Mouse (Mus musculus) kidney, postnatal 10 days (tissue): Measurements from ENCODE around the gene Syne3.

ENCODE experiments used
- DNase-seq: peaks from one replicate; pipeline ENCODE4 v3.0.0; 2021; ENCODE audit warnings: mixed read lengths

The Syne3 gene

GRCm38 (mm10) chr12:104917927-104918326 lies 91.7 kb downstream of the Syne3 start:
- DNase-seq: no peak

GRCm38 (mm10) chr12:104917297-104917696 lies 92.3 kb downstream of the Syne3 start:
- DNase-seq: no peak

GRCm38 (mm10) chr12:104916776-104917175 lies 92.8 kb downstream of the Syne3 start:
- no peak for DNase-seq

GRCm38 (mm10) chr12:104915681-104916080 lies 93.9 kb downstream of the Syne3 start:
- no peak for DNase-seq

- no peak for DNase-seq
Observed at GRCm38 (mm10) chr12:104912990-104913389, 96.6 kb downstream of the Syne3 start.

- peak; percentile 19 for DNase-seq
Observed at GRCm38 (mm10) chr12:104912281-104912933, 97.2 kb downstream of the Syne3 start.

GRCm38 (mm10) chr12:104909750-104910149 lies 99.9 kb downstream of the Syne3 start:
- no peak for DNase-seq

- no peak for DNase-seq
Observed at GRCm38 (mm10) chr12:104908986-104909385, 100.6 kb downstream of the Syne3 start.

GRCm38 (mm10) chr12:104908024-104908781 lies 101.4 kb downstream of the Syne3 start:
- DNase-seq: no peak

- no peak for DNase-seq
Observed at GRCm38 (mm10) chr12:104907133-104907532, 102.5 kb downstream of the Syne3 start.

- DNase-seq: no peak
Observed at GRCm38 (mm10) chr12:104904138-104904537, 105.5 kb downstream of the Syne3 start.

GRCm38 (mm10) chr12:104902392-104903053 lies 107.1 kb downstream of the Syne3 start:
- DNase-seq: no peak

- DNase-seq: no peak
Observed at GRCm38 (mm10) chr12:104901320-104901719, 108.3 kb downstream of the Syne3 start.

- no peak for DNase-seq
Observed at GRCm38 (mm10) chr12:104899835-104900234, 109.8 kb downstream of the Syne3 start.

- DNase-seq: peak; percentile 43
Observed at GRCm38 (mm10) chr12:104899161-104899560, 110.4 kb downstream of the Syne3 start.

GRCm38 (mm10) chr12:104898718-104899117 lies 110.9 kb downstream of the Syne3 start:
- DNase-seq: peak; percentile 43

- peak; percentile 58 for DNase-seq
Observed at GRCm38 (mm10) chr12:104897051-104897618, 112.5 kb downstream of the Syne3 start.

GRCm38 (mm10) chr12:104896640-104897039 lies 113.0 kb downstream of the Syne3 start:
- DNase-seq: peak; percentile 76

- no peak for DNase-seq
Observed at GRCm38 (mm10) chr12:104892245-104892644, 117.4 kb downstream of the Syne3 start.

- DNase-seq: no peak
Observed at GRCm38 (mm10) chr12:104890066-104890465, 119.5 kb downstream of the Syne3 start.

GRCm38 (mm10) chr12:104886104-104886503 lies 123.5 kb downstream of the Syne3 start:
- DNase-seq: no peak

GRCm38 (mm10) chr12:104882533-104882932 lies 127.1 kb downstream of the Syne3 start:
- peak; percentile 47 for DNase-seq

GRCm38 (mm10) chr12:104882061-104882460 lies 127.5 kb downstream of the Syne3 start:
- DNase-seq: no peak
